Mouse (Mus musculus) heart, adult 11 months (tissue): ENCODE measurements around the gene Zbtb17.

Experiments
- DNase-seq: peaks from one replicate; pipeline ENCODE4 v3.0.0; 2022

Gene Zbtb17

GRCm38 (mm10) chr4:141460481-141460880, 16.0 kb downstream of the Zbtb17 start:
- peak; percentile 87 for DNase-seq

GRCm38 (mm10) chr4:141461088-141461487, 16.6 kb downstream of the Zbtb17 start:
- DNase-seq: peak; percentile 92

GRCm38 (mm10) chr4:141461576-141461975, 17.1 kb downstream of the Zbtb17 start:
- DNase-seq: peak; percentile 82

GRCm38 (mm10) chr4:141463472-141463871, 19.0 kb downstream of the Zbtb17 start:
- DNase-seq: peak; percentile 85

- peak; percentile 83 for DNase-seq
Measured at GRCm38 (mm10) chr4:141464722-141465121, 20.3 kb downstream of the Zbtb17 start.

- DNase-seq: peak; percentile 90
Measured at GRCm38 (mm10) chr4:141465512-141466288, 21.2 kb downstream of the Zbtb17 start.

- peak; percentile 85 for DNase-seq
Measured at GRCm38 (mm10) chr4:141466289-141466795, 21.9 kb downstream of the Zbtb17 start.

GRCm38 (mm10) chr4:141466844-141467580, 22.6 kb downstream of the Zbtb17 start:
- peak; percentile 87 for DNase-seq

- peak; percentile 85 for DNase-seq
Measured at GRCm38 (mm10) chr4:141467581-141467927, 23.1 kb downstream of the Zbtb17 start.

- DNase-seq: peak; percentile 92
Measured at GRCm38 (mm10) chr4:141468576-141468975, 24.1 kb downstream of the Zbtb17 start.

- DNase-seq: peak; percentile 88
Measured at GRCm38 (mm10) chr4:141469343-141469742, 24.9 kb downstream of the Zbtb17 start.

GRCm38 (mm10) chr4:141471491-141471890, 27.0 kb downstream of the Zbtb17 start:
- peak; percentile 91 for DNase-seq

GRCm38 (mm10) chr4:141472641-141473321, 28.3 kb downstream of the Zbtb17 start:
- peak; percentile 91 for DNase-seq

- DNase-seq: no peak
Measured at GRCm38 (mm10) chr4:141474431-141474830, 30.0 kb downstream of the Zbtb17 start.

GRCm38 (mm10) chr4:141477681-141478102, 33.2 kb downstream of the Zbtb17 start:
- DNase-seq: peak; percentile 98

GRCm38 (mm10) chr4:141478225-141478624, 33.8 kb downstream of the Zbtb17 start:
- DNase-seq: no peak

GRCm38 (mm10) chr4:141478794-141479193, 34.3 kb downstream of the Zbtb17 start:
- no peak for DNase-seq

GRCm38 (mm10) chr4:141479411-141479810, 35.0 kb downstream of the Zbtb17 start:
- no peak for DNase-seq

GRCm38 (mm10) chr4:141484071-141484470, 39.6 kb downstream of the Zbtb17 start:
- DNase-seq: peak; percentile 96

- DNase-seq: no peak
Measured at GRCm38 (mm10) chr4:141487581-141487980, 43.1 kb downstream of the Zbtb17 start.

- no peak for DNase-seq
Measured at GRCm38 (mm10) chr4:141488670-141489069, 44.2 kb downstream of the Zbtb17 start.

GRCm38 (mm10) chr4:141500637-141501036, 56.2 kb downstream of the Zbtb17 start:
- DNase-seq: peak; percentile 93

GRCm38 (mm10) chr4:141501058-141501457, 56.6 kb downstream of the Zbtb17 start:
- DNase-seq: no peak
